Mouse (Mus musculus) megakaryocyte, embryonic 14.5 days (primary cell): ENCODE data around the gene Pan3.

Source experiments
- FLI1 ChIP-seq: IDR thresholded peaks from 2 replicates; pipeline ENCODE4 v1.6.1; 2012; ENCODE audit warnings: low read length, inconsistent platforms, mixed read lengths
- GATA1 ChIP-seq: IDR thresholded peaks from 3 replicates; pipeline ENCODE4 v1.6.1; 2012; ENCODE audit warnings: mixed read lengths, low read length, inconsistent platforms, borderline replicate concordance

- TF ChIP-seq GATA1 (no peak), FLI1 (no peak)
Observed at GRCm38 (mm10) chr5:147466361-147466760, 36.4 kb downstream of the Pan3 start.
